Mouse (Mus musculus): ENCODE data around the gene Zkscan7. TPM values are rescaled to one million over a fixed set of nuclear protein-coding genes. Genes with fewer than 3 reads are reported as not detected.
"Not testable (repeated sequence)": the region's sequence is repeated elsewhere in the genome, so short reads cannot be mapped to it uniquely, and the experiment has no call there.

Gene Zkscan7
- 5.7 and 6.3 TPM in 2 replicates for polyA plus RNA-seq (2016; fragmentation: Nextera tagmentation; extraction: Ambion mirVana)

- Histone ChIP-seq H3K27me3 (peaks cover 6% of the 10 kb centered on the region; the same call in 1 of the 2 replicates), H3K9me3 (replicated peaks) (no peaks in the 10 kb centered on the region), H3K9ac (no peak within 1 kb of the TSS), H3K36me3 (0 out of 2 replicates have a peak, but pooled peaks cover 4% of the 10 kb centered on the region), H3K4me2 (replicated peaks) (peak within 1 kb of the TSS; percentile 63), H3K4me3 (peak within 1 kb of the TSS; percentile 75), H3K4me1 (peaks cover 5% of the 10 kb centered on the region; the same call in 1 of the 2 replicates), H3K27ac (no peak within 1 kb of the TSS)
- no peak for ATAC-seq (ENCODE audit: low FRiP score)
- WGBS: 84% methylated on average over 3 of the region's 3 CpGs
These were observed at the start of gene Zkscan7 for GRCm38 (mm10) chr9:122885385-122885784. Gene Zkscan7, plus strand, starts transcription at chr9:122885685.

- H3K36me3 ChIP-seq: peaks cover 9% of the 10 kb centered on the region
- WGBS: 79% methylated on average over 9 of the region's 9 CpGs
- ATAC-seq (ENCODE audit: low FRiP score): no peak
These were observed 49.4 kb upstream of the Zkscan7 start for GRCm38 (mm10) chr9:122836126-122836525.

GRCm38 (mm10) chr9:122836790-122837189, 48.7 kb upstream of the Zkscan7 start:
- 60% methylated on average over 6 of the region's 6 CpGs for WGBS
- no peak for ATAC-seq (ENCODE audit: low FRiP score)
- H3K27ac ChIP-seq: peak overlapping the region; percentile 49; the same call in 1 of the 2 replicates

More at GRCm38 (mm10) chr9:122836126-122836525, 49.4 kb upstream of the Zkscan7 start:
- 0 out of 2 replicates have a peak overlapping the region, but pooled peaks have one; percentile 49 for H3K27ac ChIP-seq
- no peak overlapping the region for H3K4me2 ChIP-seq (replicated peaks)
- H3K4me3 ChIP-seq: no peak overlapping the region
- H3K27me3 ChIP-seq: no peaks in the 10 kb centered on the region
- H3K4me1 ChIP-seq: peaks cover 8% of the 10 kb centered on the region
- H3K9ac ChIP-seq: no peak overlapping the region
- H3K9me3 ChIP-seq (replicated peaks): no peaks in the 10 kb centered on the region

GRCm38 (mm10) chr9:122837216-122837615, 48.3 kb upstream of the Zkscan7 start:
- H3K9me3 ChIP-seq (replicated peaks): no peaks in the 10 kb centered on the region
- H3K4me1 ChIP-seq: peaks cover 8% of the 10 kb centered on the region
- H3K27ac ChIP-seq: peak overlapping the region; percentile 49
- no peak overlapping the region for H3K9ac ChIP-seq
- 89% methylated on average over 4 of the region's 4 CpGs for WGBS
- ATAC-seq (ENCODE audit: low FRiP score): peak; percentile 35; the same call in 1 of the 2 replicates
- H3K4me2 ChIP-seq (replicated peaks): no peak overlapping the region
- no peak overlapping the region for H3K4me3 ChIP-seq
- H3K36me3 ChIP-seq: peaks cover 9% of the 10 kb centered on the region
- H3K27me3 ChIP-seq: no peaks in the 10 kb centered on the region

More at GRCm38 (mm10) chr9:122836790-122837189, 48.7 kb upstream of the Zkscan7 start:
- H3K9me3 ChIP-seq (replicated peaks): no peaks in the 10 kb centered on the region
- H3K4me1 ChIP-seq: peaks cover 8% of the 10 kb centered on the region
- H3K4me3 ChIP-seq: no peak overlapping the region
- H3K9ac ChIP-seq: no peak overlapping the region
- H3K27me3 ChIP-seq: no peaks in the 10 kb centered on the region
- no peak overlapping the region for H3K4me2 ChIP-seq (replicated peaks)
- H3K36me3 ChIP-seq: peaks cover 9% of the 10 kb centered on the region

GRCm38 (mm10) chr9:122837680-122838079, 47.8 kb upstream of the Zkscan7 start:
- Histone ChIP-seq H3K4me2 (replicated peaks) (no peak overlapping the region), H3K4me3 (no peak overlapping the region), H3K4me1 (peaks cover 8% of the 10 kb centered on the region), H3K27me3 (no peaks in the 10 kb centered on the region), H3K36me3 (peaks cover 9% of the 10 kb centered on the region), H3K9me3 (replicated peaks) (no peaks in the 10 kb centered on the region), H3K27ac (no peak overlapping the region), H3K9ac (no peak overlapping the region)
- no peak for ATAC-seq (ENCODE audit: low FRiP score)
- WGBS: 29% methylated on average over 16 of the region's 16 CpGs

GRCm38 (mm10) chr9:122843760-122844159, 41.7 kb upstream of the Zkscan7 start, which contains the start of gene Gm35549:
Gene Gm35549, minus strand, starts transcription at chr9:122844035.
- Histone ChIP-seq H3K36me3 (peaks cover 9% of the 10 kb centered on the region; the same call in 1 of the 2 replicates), H3K9me3 (replicated peaks) (no peaks in the 10 kb centered on the region), H3K4me3 (no peak within 1 kb of the TSS), H3K27me3 (no peaks in the 10 kb centered on the region), H3K27ac (no peak within 1 kb of the TSS), H3K4me2 (replicated peaks) (no peak within 1 kb of the TSS), H3K4me1 (no peaks in the 10 kb centered on the region), H3K9ac (no peak within 1 kb of the TSS)
- no peak for ATAC-seq (ENCODE audit: low FRiP score)
- WGBS: 86% methylated on average over 3 of the region's 3 CpGs

GRCm38 (mm10) chr9:122845621-122846020, 39.9 kb upstream of the Zkscan7 start:
- no peak for ATAC-seq (ENCODE audit: low FRiP score)
- peaks cover 26% of the 10 kb centered on the region for H3K36me3 ChIP-seq
- 85% methylated on average over 3 of the region's 3 CpGs for WGBS
- H3K4me3 ChIP-seq: no peak overlapping the region
- H3K27ac ChIP-seq: no peak overlapping the region
- no peak overlapping the region for H3K9ac ChIP-seq
- H3K27me3 ChIP-seq: no peaks in the 10 kb centered on the region
- H3K9me3 ChIP-seq (replicated peaks): no peaks in the 10 kb centered on the region
- H3K4me1 ChIP-seq: no peaks in the 10 kb centered on the region
- H3K4me2 ChIP-seq (replicated peaks): no peak overlapping the region

GRCm38 (mm10) chr9:122846156-122846555, 39.3 kb upstream of the Zkscan7 start:
- no peak overlapping the region for H3K4me2 ChIP-seq (replicated peaks)

GRCm38 (mm10) chr9:122847811-122848311, 37.6 kb upstream of the Zkscan7 start:
- not testable (repeated sequence) for H3K4me2 ChIP-seq (replicated peaks); H3K4me3 ChIP-seq; H3K4me1 ChIP-seq; H3K27me3 ChIP-seq; H3K9me3 ChIP-seq (replicated peaks); H3K9ac ChIP-seq; H3K27ac ChIP-seq; ATAC-seq (ENCODE audit: low FRiP score)
- 95% methylated on average over 7 of the region's 8 CpGs for WGBS
- H3K36me3 ChIP-seq: peaks cover 49% of the 10 kb centered on the region

More at GRCm38 (mm10) chr9:122846156-122846555, 39.3 kb upstream of the Zkscan7 start:
- ATAC-seq (ENCODE audit: low FRiP score): no peak
- H3K4me1 ChIP-seq: no peaks in the 10 kb centered on the region
- no peaks in the 10 kb centered on the region for H3K27me3 ChIP-seq
- no peaks in the 10 kb centered on the region for H3K9me3 ChIP-seq (replicated peaks)
- no peak overlapping the region for H3K4me3 ChIP-seq
- no peak overlapping the region for H3K27ac ChIP-seq
- no peak overlapping the region for H3K9ac ChIP-seq
- peaks cover 32% of the 10 kb centered on the region for H3K36me3 ChIP-seq

- Histone ChIP-seq H3K36me3 (peaks cover 93% of the 10 kb centered on the region), H3K4me2 (replicated peaks) (no peak overlapping the region), H3K27me3 (no peaks in the 10 kb centered on the region), H3K9me3 (replicated peaks) (0 out of 2 replicates have a peak, but pooled peaks cover 2% of the 10 kb centered on the region), H3K27ac (no peak overlapping the region), H3K4me1 (no peaks in the 10 kb centered on the region), H3K4me3 (no peak overlapping the region), H3K9ac (no peak overlapping the region)
- ATAC-seq (ENCODE audit: low FRiP score): no peak
- WGBS: 96% methylated on average over 7 of the region's 7 CpGs
These were observed 31.0 kb upstream of the Zkscan7 start for GRCm38 (mm10) chr9:122854526-122854925.

- H3K9me3 ChIP-seq (replicated peaks); H3K27me3 ChIP-seq: not testable (repeated sequence)
These were observed 30.3 kb upstream of the Zkscan7 start for GRCm38 (mm10) chr9:122855141-122855540.

GRCm38 (mm10) chr9:122855617-122856016, 29.9 kb upstream of the Zkscan7 start:
- Histone ChIP-seq H3K9ac (no peak overlapping the region), H3K9me3 (replicated peaks) (0 out of 2 replicates have a peak, but pooled peaks cover 12% of the 10 kb centered on the region), H3K4me2 (replicated peaks) (no peak overlapping the region), H3K27me3 (no peaks in the 10 kb centered on the region), H3K4me3 (no peak overlapping the region), H3K27ac (no peak overlapping the region), H3K4me1 (no peaks in the 10 kb centered on the region), H3K36me3 (peaks cover 93% of the 10 kb centered on the region)
- 96% methylated on average over 4 of the region's 4 CpGs for WGBS
- no peak for ATAC-seq (ENCODE audit: low FRiP score)

More at GRCm38 (mm10) chr9:122855141-122855540, 30.3 kb upstream of the Zkscan7 start:
- 96% methylated on average over 3 of the region's 7 CpGs for WGBS
- H3K27ac ChIP-seq; H3K4me2 ChIP-seq (replicated peaks); H3K4me3 ChIP-seq; H3K9ac ChIP-seq; ATAC-seq (ENCODE audit: low FRiP score); H3K4me1 ChIP-seq: not testable (repeated sequence)
- peaks cover 93% of the 10 kb centered on the region for H3K36me3 ChIP-seq

- Histone ChIP-seq H3K4me3 (no peak overlapping the region), H3K9me3 (replicated peaks) (0 out of 2 replicates have a peak, but pooled peaks cover 18% of the 10 kb centered on the region), H3K4me2 (replicated peaks) (no peak overlapping the region), H3K27ac (no peak overlapping the region), H3K4me1 (no peaks in the 10 kb centered on the region), H3K36me3 (peaks cover 93% of the 10 kb centered on the region), H3K27me3 (no peaks in the 10 kb centered on the region), H3K9ac (no peak overlapping the region)
- WGBS: 99% methylated on average over 3 of the region's 3 CpGs
- ATAC-seq (ENCODE audit: low FRiP score): no peak
These were observed 28.8 kb upstream of the Zkscan7 start for GRCm38 (mm10) chr9:122856716-122857115.
